Mouse (Mus musculus) adrenal gland, adult (tissue): ENCODE measurements around the gene Slc24a4.

Experiments
- DNase-seq, 2 experiments: peaks; one replicate each; pipeline ENCODE4 v3.0.0; 2022 to 2023; ENCODE audit warnings: low spot score in 1 of 2; ENCODE audit not compliant: inconsistent age in 2 of 2

Slc24a4 gene

GRCm38 (mm10) chr12:102303867-102304266, 175.3 kb downstream of the Slc24a4 start:
- no peak for DNase-seq

DNA sequence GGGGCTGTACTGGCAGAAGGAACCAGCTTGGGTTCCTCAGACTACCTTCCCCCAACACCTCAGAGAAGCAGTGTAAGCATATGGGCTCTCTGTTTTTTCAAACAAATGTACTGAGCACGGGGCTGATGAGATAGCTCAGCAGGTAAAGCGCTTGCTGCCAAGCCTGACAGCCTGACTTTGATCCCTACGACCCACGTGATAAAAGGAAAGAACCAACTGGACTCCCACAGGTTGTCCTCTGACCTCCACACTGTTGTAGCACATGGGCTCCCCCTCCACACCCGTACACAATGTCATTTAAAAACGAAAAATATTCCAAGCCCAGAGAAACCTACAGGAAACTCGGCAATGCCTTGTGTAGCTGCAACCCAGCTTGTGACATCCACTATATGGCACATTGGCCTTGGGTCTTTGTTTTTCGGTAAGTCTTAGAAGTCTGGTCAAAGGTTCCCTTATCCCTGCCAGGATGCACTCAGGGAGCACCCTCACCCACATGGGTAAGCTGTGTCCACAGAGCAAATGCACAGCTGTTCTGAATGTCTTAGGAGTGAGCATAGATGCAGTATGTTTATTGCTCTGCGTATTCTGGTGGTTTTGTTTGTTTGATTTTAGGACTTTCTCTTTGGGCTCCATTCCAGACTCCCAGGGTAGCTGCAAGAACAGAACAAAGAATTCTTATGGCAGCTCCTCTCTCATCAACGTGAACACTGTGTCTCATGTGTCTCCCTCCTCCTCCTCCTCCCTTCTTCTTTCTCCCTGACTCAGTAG, 176.7 kb downstream of the Slc24a4 start:
- no peak for DNase-seq

DNA sequence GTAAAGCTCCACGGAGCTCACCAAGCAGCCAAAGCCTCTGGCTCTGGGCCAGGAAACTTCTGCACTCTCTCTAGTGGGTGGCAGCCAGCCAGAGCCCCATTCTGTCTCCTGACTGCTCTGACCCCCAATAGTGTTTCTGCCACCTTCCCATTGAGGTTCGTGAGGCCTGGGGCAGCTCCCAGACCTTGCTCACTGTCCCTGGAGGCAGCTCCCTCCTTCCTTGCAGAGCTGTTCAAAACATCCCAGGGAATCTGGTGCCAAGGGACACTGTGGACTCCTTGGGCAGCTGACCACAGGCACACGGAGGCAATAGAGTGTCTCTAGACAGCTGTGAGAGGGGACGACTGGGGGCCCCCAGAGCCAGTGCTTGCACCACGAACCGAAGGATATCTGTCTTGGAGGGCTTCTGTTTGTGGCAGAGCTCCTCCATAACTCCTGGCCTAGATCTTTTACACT, 179.5 kb downstream of the Slc24a4 start:
- DNase-seq = peak; percentile 47 to 74

GRCm38 (mm10) chr12:102308457-102309011, 180.0 kb downstream of the Slc24a4 start:
- peak; percentile 61 to 82 for DNase-seq

DNA sequence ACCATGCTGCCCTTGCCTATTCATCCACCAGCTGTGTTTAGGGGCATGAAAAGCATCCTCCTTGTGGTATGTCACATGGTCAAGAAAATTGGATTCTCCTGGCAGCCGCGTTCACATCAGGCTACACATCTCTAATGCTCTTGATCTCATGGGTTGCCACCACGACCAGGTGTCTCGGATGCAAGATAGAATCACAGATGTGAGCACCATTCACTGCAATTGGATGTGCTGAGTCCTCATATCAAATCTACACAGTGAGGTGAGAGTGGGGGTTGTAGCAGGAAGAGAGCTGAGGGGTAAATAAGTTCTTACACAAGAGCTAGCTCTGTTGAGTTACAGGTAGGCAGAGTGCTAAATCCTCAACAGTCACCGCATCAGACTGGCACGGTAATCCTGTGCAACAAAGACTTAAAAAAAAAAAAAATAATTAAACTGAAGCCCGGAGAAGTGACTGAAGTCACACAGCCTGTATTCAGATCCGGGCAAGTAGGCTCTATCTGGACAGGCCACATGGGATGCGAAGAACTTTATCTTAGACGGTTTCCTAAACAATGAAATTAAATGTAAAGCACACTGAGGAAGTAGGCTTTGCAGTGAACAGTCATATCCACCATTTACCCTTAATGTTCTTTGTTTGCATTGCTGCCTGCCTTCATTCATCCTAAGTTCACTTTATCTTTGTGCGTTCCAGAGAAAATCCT, 180.7 kb downstream of the Slc24a4 start:
- DNase-seq = no peak

- DNase-seq = no peak
Observed at GRCm38 (mm10) chr12:102309800-102310195, 181.3 kb downstream of the Slc24a4 start.

DNA sequence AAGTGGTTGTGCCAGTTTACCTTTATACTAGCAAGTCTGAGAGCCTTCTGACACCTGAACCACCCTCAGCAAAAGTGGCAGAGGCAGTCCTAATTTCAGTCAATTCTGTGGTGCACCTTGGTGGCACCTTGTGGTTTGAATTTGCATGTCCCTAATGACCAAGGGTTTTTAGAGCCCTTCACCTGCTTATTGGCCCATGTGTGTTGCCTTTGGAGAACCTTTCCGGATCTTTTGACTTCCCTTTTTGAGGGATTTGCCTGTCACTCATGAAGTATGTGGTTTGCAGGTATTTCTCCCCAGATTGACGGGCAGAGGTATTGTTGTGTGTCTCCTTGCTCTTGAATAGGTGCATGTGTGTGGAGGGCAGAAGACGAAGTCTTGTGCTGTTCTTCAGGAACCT, 181.7 kb downstream of the Slc24a4 start:
- DNase-seq = no peak

- peak in 1 of 2 experiments; percentile 39 for DNase-seq
Observed at GRCm38 (mm10) chr12:102311454-102311853, 182.9 kb downstream of the Slc24a4 start.
